Mouse (Mus musculus) hindbrain, embryonic 13.5 days (tissue): ENCODE data around the gene Pdcd11. TPM values are rescaled to one million over a fixed set of nuclear protein-coding genes. Genes with fewer than 3 reads are reported as not detected.

Experiments
- ATAC-seq: fragments of 200-750 bp; cut with Nextera tagmentation; 2 replicates; pipeline ENCODE4 v1.8.0; 2017; ENCODE audit warnings: moderate TSS enrichment; ENCODE audit not compliant: low FRiP score
- H3K27ac ChIP-seq: fragments of 300-500 bp; sonication (generic); 2 replicates; pipeline ENCODE4 v1.5.1; 2015; ENCODE audit warnings: inconsistent platforms, mild to moderate bottlenecking, moderate library complexity
- H3K27me3 ChIP-seq: fragments of 300-500 bp; sonication (generic); 2 replicates; pipeline ENCODE4 v1.6.1; 2015; ENCODE audit warnings: mild to moderate bottlenecking, inconsistent platforms
- H3K36me3 ChIP-seq: fragments of 300-500 bp; sonication (generic); 2 replicates; pipeline ENCODE4 v1.6.1; 2015; ENCODE audit warnings: mild to moderate bottlenecking, inconsistent platforms
- H3K4me1 ChIP-seq: fragments of 300-500 bp; sonication (generic); replicated peaks from 2 replicates; pipeline ENCODE4 v1.6.1; 2015; ENCODE audit warnings: inconsistent platforms
- H3K4me2 ChIP-seq: fragments of 300-500 bp; sonication (generic); 2 replicates; pipeline ENCODE4 v1.6.1; 2015; ENCODE audit warnings: inconsistent platforms, mild to moderate bottlenecking, moderate library complexity
- H3K4me3 ChIP-seq: fragments of 300-500 bp; sonication (generic); 2 replicates; pipeline ENCODE4 v1.5.1; 2015; ENCODE audit warnings: mild to moderate bottlenecking, inconsistent platforms
- H3K9ac ChIP-seq: fragments of 300-500 bp; sonication (generic); 2 replicates; pipeline ENCODE4 v1.6.1; 2015; ENCODE audit warnings: mild to moderate bottlenecking, inconsistent platforms
- H3K9me3 ChIP-seq: fragments of 300-500 bp; sonication (generic); 2 replicates; pipeline ENCODE4 v1.6.1; 2016; ENCODE audit warnings: inconsistent platforms
- WGBS: fragments of 180-500 bp; shearing (Covaris S2); methylation state at CpG from one replicate; pipeline ENCODE4 v1.1.7; 2015; 5-methylcytosine and 5-hydroxymethylcytosine counted together
- polyA plus RNA-seq: library from polyadenylated mRNA; unstranded; fragments of >200 nt; fragmentation: Nextera tagmentation; extraction: Ambion mirVana; gene quantifications from 2 replicates; pipeline ENCODE4 v1.2.1, GENCODE M21; 2015

The Pdcd11 gene
- polyA plus RNA-seq, 1 experiment from 2014 or later, result 7.3 TPM

GRCm38 (mm10) chr19:47178431-47179271, 88.1 kb downstream of the Pdcd11 start, which contains the start of gene Neurl1a:
Gene Neurl1a, plus strand, starts transcription at chr19:47178820.
- Histone ChIP-seq H3K4me1 (peaks cover 19% of the 10 kb centered on the region), H3K9ac (peak within 1 kb of the TSS; percentile 85), H3K4me3 (peak within 1 kb of the TSS; percentile 74), H3K4me2 (peak within 1 kb of the TSS; percentile 94), H3K27ac (peak within 1 kb of the TSS; percentile 77), H3K9me3 (peaks cover 6% of the 10 kb centered on the region), H3K27me3 (peaks cover 43% of the 10 kb centered on the region), H3K36me3 (no peaks in the 10 kb centered on the region)
- WGBS, result under 1% methylated on average over 73 of the region's 98 CpGs
- peak; percentile 69 for ATAC-seq

- Histone ChIP-seq H3K27ac (peak overlapping the region; percentile 77), H3K9ac (peak overlapping the region; percentile 85), H3K4me2 (peak overlapping the region; percentile 94), H3K4me1 (peaks cover 25% of the 10 kb centered on the region), H3K27me3 (peaks cover 43% of the 10 kb centered on the region), H3K36me3 (no peaks in the 10 kb centered on the region), H3K4me3 (peak overlapping the region; percentile 74), H3K9me3 (peaks cover 6% of the 10 kb centered on the region)
- WGBS, result 1% methylated on average over 38 of the region's 42 CpGs
- ATAC-seq, result peak; percentile 18
Measured at GRCm38 (mm10) chr19:47179272-47179809, 88.8 kb downstream of the Pdcd11 start.

- Histone ChIP-seq H3K36me3 (no peaks in the 10 kb centered on the region), H3K9ac (peak overlapping the region; percentile 85; the same call in 1 of the 2 replicates), H3K9me3 (peaks cover 6% of the 10 kb centered on the region), H3K4me2 (peak overlapping the region; percentile 94), H3K27me3 (peaks cover 43% of the 10 kb centered on the region), H3K27ac (no peak overlapping the region), H3K4me3 (peak overlapping the region; percentile 74), H3K4me1 (peaks cover 28% of the 10 kb centered on the region)
- ATAC-seq, result no peak
- 6% methylated on average over 8 of the region's 8 CpGs for WGBS
Measured at GRCm38 (mm10) chr19:47180011-47180410, 89.4 kb downstream of the Pdcd11 start.

Other genes with a start within 250 kb of the Pdcd11 start
- 684 and 706 TPM in 2 replicates for gene Ina, start 76.1 kb upstream of the Pdcd11 start, polyA plus RNA-seq
- gene Nt5c2, start 75.6 kb upstream of the Pdcd11 start, polyA plus RNA-seq, result 93.2 and 98.1 TPM in 2 replicates
- 31.1 and 31.2 TPM in 2 replicates for gene Pcgf6, start 39.9 kb upstream of the Pdcd11 start, polyA plus RNA-seq
- 6.0 and 6.9 TPM in 2 replicates for gene Taf5, start 23.0 kb upstream of the Pdcd11 start, polyA plus RNA-seq
- 1,588 and 1,676 TPM in 2 replicates for gene Usmg5, start 121 bp upstream of the Pdcd11 start, polyA plus RNA-seq
- gene Calhm2, start 47.5 kb downstream of the Pdcd11 start, polyA plus RNA-seq, result 1.3 and 1.6 TPM in 2 replicates
- gene Calhm1, start 53.5 kb downstream of the Pdcd11 start, polyA plus RNA-seq, result not detected in 2 replicates
- gene Calhm3, start 67.0 kb downstream of the Pdcd11 start, polyA plus RNA-seq, result not detected in 2 replicates
- 6.8 and 7.2 TPM in 2 replicates for gene Neurl1a, start 88.1 kb downstream of the Pdcd11 start, polyA plus RNA-seq